Mouse (Mus musculus): Measurements from ENCODE around the gene Ndufb2. TPM values are rescaled to one million over a fixed set of nuclear protein-coding genes. Genes with fewer than 3 reads are reported as not detected.

Ndufb2 gene
- polyA plus RNA-seq, 1 experiment from 2014 or later = 299 TPM

GRCm38 (mm10) chr6:39559276-39559939, 33.0 kb upstream of the Ndufb2 start:
- Histone ChIP-seq H3K27me3 (no peaks in the 10 kb centered on the region), H3K9ac (no peak overlapping the region), H3K4me3 (no peak overlapping the region), H3K9me3 (no peaks in the 10 kb centered on the region), H3K36me3 (no peaks in the 10 kb centered on the region), H3K4me2 (replicated peaks) (no peak overlapping the region), H3K4me1 (peaks cover 28% of the 10 kb centered on the region), H3K27ac (no peak overlapping the region)
- ATAC-seq (ENCODE audit: insufficient number of reproducible peaks, insufficient read depth, low FRiP score, low TSS enrichment) = no peak
- 54% methylated on average over 6 of the region's 6 CpGs for WGBS

GRCm38 (mm10) chr6:39562166-39563015, 30.0 kb upstream of the Ndufb2 start:
- no peak for ATAC-seq (ENCODE audit: insufficient number of reproducible peaks, insufficient read depth, low FRiP score, low TSS enrichment)
- Histone ChIP-seq H3K27ac (no peak overlapping the region), H3K9me3 (no peaks in the 10 kb centered on the region), H3K4me2 (replicated peaks) (peak overlapping the region; percentile 35), H3K36me3 (no peaks in the 10 kb centered on the region), H3K9ac (no peak overlapping the region), H3K27me3 (no peaks in the 10 kb centered on the region), H3K4me3 (peak overlapping the region; percentile 5; the same call in 1 of the 2 replicates), H3K4me1 (peaks cover 5% of the 10 kb centered on the region)
- WGBS = 17% methylated on average over 23 of the region's 23 CpGs

- Histone ChIP-seq H3K4me2 (replicated peaks) (no peak overlapping the region), H3K4me3 (no peak overlapping the region), H3K36me3 (no peaks in the 10 kb centered on the region), H3K9ac (no peak overlapping the region), H3K4me1 (no peaks in the 10 kb centered on the region), H3K9me3 (no peaks in the 10 kb centered on the region), H3K27me3 (no peaks in the 10 kb centered on the region), H3K27ac (no peak overlapping the region)
- ATAC-seq (ENCODE audit: insufficient number of reproducible peaks, insufficient read depth, low FRiP score, low TSS enrichment) = no peak
- 11% methylated on average over 5 of the region's 5 CpGs for WGBS
Measured at GRCm38 (mm10) chr6:39567528-39567927, 24.8 kb upstream of the Ndufb2 start.

- no peak overlapping the region for H3K4me2 ChIP-seq (replicated peaks)
- H3K27me3 ChIP-seq = no peaks in the 10 kb centered on the region
- no peak for ATAC-seq (ENCODE audit: insufficient number of reproducible peaks, insufficient read depth, low FRiP score, low TSS enrichment)
- WGBS = 83% methylated on average over 3 of the region's 3 CpGs
- H3K4me1 ChIP-seq = peaks cover 11% of the 10 kb centered on the region
- H3K9me3 ChIP-seq = no peaks in the 10 kb centered on the region
- no peak overlapping the region for H3K4me3 ChIP-seq
- H3K27ac ChIP-seq = no peak overlapping the region
- no peak overlapping the region for H3K9ac ChIP-seq
- H3K36me3 ChIP-seq = no peaks in the 10 kb centered on the region
Measured at GRCm38 (mm10) chr6:39570426-39570825, 21.9 kb upstream of the Ndufb2 start.

- under 1% methylated on average over 45 of the region's 49 CpGs for WGBS
- ATAC-seq (ENCODE audit: insufficient number of reproducible peaks, insufficient read depth, low FRiP score, low TSS enrichment) = peak; percentile 94
- peak within 1 kb of the TSS; percentile 83 for H3K9ac ChIP-seq
- peak within 1 kb of the TSS; percentile 93 for H3K27ac ChIP-seq
- peaks cover 11% of the 10 kb centered on the region for H3K4me1 ChIP-seq
- H3K4me3 ChIP-seq = peak within 1 kb of the TSS; percentile 85
- H3K36me3 ChIP-seq = peaks cover 23% of the 10 kb centered on the region; the same call in 1 of the 2 replicates
- H3K27me3 ChIP-seq = no peaks in the 10 kb centered on the region
- no peaks in the 10 kb centered on the region for H3K9me3 ChIP-seq
- peak within 1 kb of the TSS; percentile 86 for H3K4me2 ChIP-seq (replicated peaks)
Measured at GRCm38 (mm10) chr6:39573791-39574554, 18.4 kb upstream of the Ndufb2 start, which contains the start of gene Adck2. Gene Adck2 (plus strand): TSS chr6:39573873.

- peak overlapping the region; percentile 83 for H3K9ac ChIP-seq
- peak overlapping the region; percentile 86 for H3K4me2 ChIP-seq (replicated peaks)
- peak overlapping the region; percentile 93 for H3K27ac ChIP-seq
- no peaks in the 10 kb centered on the region for H3K9me3 ChIP-seq
- 28% methylated on average over 10 of the region's 10 CpGs for WGBS
- H3K27me3 ChIP-seq = no peaks in the 10 kb centered on the region
- ATAC-seq (ENCODE audit: insufficient number of reproducible peaks, insufficient read depth, low FRiP score, low TSS enrichment) = no peak
- H3K4me1 ChIP-seq = peaks cover 11% of the 10 kb centered on the region
- H3K4me3 ChIP-seq = peak overlapping the region; percentile 85
- H3K36me3 ChIP-seq = peaks cover 28% of the 10 kb centered on the region
Measured at GRCm38 (mm10) chr6:39574555-39574869, 17.9 kb upstream of the Ndufb2 start.

- peak overlapping the region; percentile 83; the same call in 1 of the 2 replicates for H3K9ac ChIP-seq
- ATAC-seq (ENCODE audit: insufficient number of reproducible peaks, insufficient read depth, low FRiP score, low TSS enrichment) = no peak
- peaks cover 31% of the 10 kb centered on the region for H3K36me3 ChIP-seq
- H3K4me1 ChIP-seq = peaks cover 11% of the 10 kb centered on the region
- 74% methylated on average over 7 of the region's 7 CpGs for WGBS
- H3K4me2 ChIP-seq (replicated peaks) = peak overlapping the region; percentile 86
- peak overlapping the region; percentile 85 for H3K4me3 ChIP-seq
- H3K27me3 ChIP-seq = no peaks in the 10 kb centered on the region
- H3K27ac ChIP-seq = no peak overlapping the region
- H3K9me3 ChIP-seq = no peaks in the 10 kb centered on the region
Measured at GRCm38 (mm10) chr6:39574951-39575350, 17.4 kb upstream of the Ndufb2 start.

- H3K9ac ChIP-seq = no peak overlapping the region
- no peak overlapping the region for H3K4me2 ChIP-seq (replicated peaks)
- no peaks in the 10 kb centered on the region for H3K27me3 ChIP-seq
- WGBS = 86% methylated on average over 7 of the region's 7 CpGs
- H3K27ac ChIP-seq = no peak overlapping the region
- no peak overlapping the region for H3K4me3 ChIP-seq
- peaks cover 5% of the 10 kb centered on the region for H3K4me1 ChIP-seq
- H3K9me3 ChIP-seq = no peaks in the 10 kb centered on the region
- H3K36me3 ChIP-seq = peaks cover 60% of the 10 kb centered on the region
- no peak for ATAC-seq (ENCODE audit: insufficient number of reproducible peaks, insufficient read depth, low FRiP score, low TSS enrichment)
Measured at GRCm38 (mm10) chr6:39579552-39579951, 12.8 kb upstream of the Ndufb2 start.

GRCm38 (mm10) chr6:39580558-39580957, 11.8 kb upstream of the Ndufb2 start:
- no peaks in the 10 kb centered on the region for H3K9me3 ChIP-seq
- 81% methylated on average over 2 of the region's 2 CpGs for WGBS
- ATAC-seq (ENCODE audit: insufficient number of reproducible peaks, insufficient read depth, low FRiP score, low TSS enrichment) = no peak

GRCm38 (mm10) chr6:39581087-39581784, 11.1 kb upstream of the Ndufb2 start:
- H3K4me2 ChIP-seq (replicated peaks) = no peak overlapping the region
- ATAC-seq (ENCODE audit: insufficient number of reproducible peaks, insufficient read depth, low FRiP score, low TSS enrichment) = no peak
- H3K36me3 ChIP-seq = peaks cover 70% of the 10 kb centered on the region
- no peaks in the 10 kb centered on the region for H3K27me3 ChIP-seq
- no peak overlapping the region for H3K4me3 ChIP-seq
- H3K4me1 ChIP-seq = no peaks in the 10 kb centered on the region
- no peak overlapping the region for H3K27ac ChIP-seq
- H3K9ac ChIP-seq = no peak overlapping the region
- WGBS = 79% methylated on average over 7 of the region's 7 CpGs
- no peaks in the 10 kb centered on the region for H3K9me3 ChIP-seq

More at GRCm38 (mm10) chr6:39580558-39580957, 11.8 kb upstream of the Ndufb2 start:
- Histone ChIP-seq H3K4me3 (no peak overlapping the region), H3K27me3 (no peaks in the 10 kb centered on the region), H3K4me1 (no peaks in the 10 kb centered on the region), H3K27ac (no peak overlapping the region), H3K4me2 (replicated peaks) (no peak overlapping the region), H3K36me3 (peaks cover 64% of the 10 kb centered on the region), H3K9ac (no peak overlapping the region)

- ATAC-seq (ENCODE audit: insufficient number of reproducible peaks, insufficient read depth, low FRiP score, low TSS enrichment) = no peak
- 91% methylated on average over 6 of the region's 6 CpGs for WGBS
- Histone ChIP-seq H3K9me3 (no peaks in the 10 kb centered on the region), H3K36me3 (peaks cover 64% of the 10 kb centered on the region), H3K4me2 (replicated peaks) (no peak within 1 kb of the TSS), H3K27ac (no peak within 1 kb of the TSS), H3K27me3 (no peaks in the 10 kb centered on the region), H3K4me3 (no peak within 1 kb of the TSS), H3K9ac (no peak within 1 kb of the TSS), H3K4me1 (no peaks in the 10 kb centered on the region)
Measured at GRCm38 (mm10) chr6:39585517-39585916, 6.9 kb upstream of the Ndufb2 start, which contains the start of gene Gm42420. Gene Gm42420 (plus strand): TSS chr6:39585753.
